Mouse (Mus musculus): Measurements from ENCODE around the gene Hoxb9.

The Hoxb9 gene

DNA sequence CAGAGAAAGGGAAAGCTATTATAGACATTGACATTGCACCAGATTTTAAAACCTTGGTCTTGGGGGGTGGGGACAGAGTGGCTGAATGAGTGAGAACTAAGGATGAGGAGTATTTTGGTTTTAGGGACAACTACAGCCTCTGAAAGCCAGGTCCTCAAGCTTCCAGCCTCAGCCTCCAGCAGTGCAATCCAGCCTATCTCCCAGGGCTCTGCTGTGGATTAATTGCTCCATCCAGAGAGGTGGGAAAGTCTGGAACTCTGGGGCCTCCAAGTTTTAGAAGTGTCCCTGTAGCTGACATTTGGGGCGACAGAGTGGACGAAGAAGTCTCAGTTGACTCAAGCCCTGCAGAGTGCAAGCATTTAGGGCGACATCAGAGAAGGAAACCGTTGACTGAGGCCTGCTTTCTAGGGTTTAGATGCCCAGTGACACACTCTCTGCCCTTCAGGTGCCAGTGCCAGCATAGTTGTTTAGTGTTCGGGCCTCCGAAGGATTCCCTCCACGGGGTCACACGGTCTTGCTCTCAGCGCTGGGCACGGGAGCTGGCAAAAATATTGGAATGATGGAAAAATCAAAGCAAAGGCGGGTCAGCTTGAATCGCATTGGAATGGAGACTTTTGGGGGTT, 42.7 kb downstream of the Hoxb9 start:
- DNase-seq (ENCODE audit: low spot score): no peak

DNA sequence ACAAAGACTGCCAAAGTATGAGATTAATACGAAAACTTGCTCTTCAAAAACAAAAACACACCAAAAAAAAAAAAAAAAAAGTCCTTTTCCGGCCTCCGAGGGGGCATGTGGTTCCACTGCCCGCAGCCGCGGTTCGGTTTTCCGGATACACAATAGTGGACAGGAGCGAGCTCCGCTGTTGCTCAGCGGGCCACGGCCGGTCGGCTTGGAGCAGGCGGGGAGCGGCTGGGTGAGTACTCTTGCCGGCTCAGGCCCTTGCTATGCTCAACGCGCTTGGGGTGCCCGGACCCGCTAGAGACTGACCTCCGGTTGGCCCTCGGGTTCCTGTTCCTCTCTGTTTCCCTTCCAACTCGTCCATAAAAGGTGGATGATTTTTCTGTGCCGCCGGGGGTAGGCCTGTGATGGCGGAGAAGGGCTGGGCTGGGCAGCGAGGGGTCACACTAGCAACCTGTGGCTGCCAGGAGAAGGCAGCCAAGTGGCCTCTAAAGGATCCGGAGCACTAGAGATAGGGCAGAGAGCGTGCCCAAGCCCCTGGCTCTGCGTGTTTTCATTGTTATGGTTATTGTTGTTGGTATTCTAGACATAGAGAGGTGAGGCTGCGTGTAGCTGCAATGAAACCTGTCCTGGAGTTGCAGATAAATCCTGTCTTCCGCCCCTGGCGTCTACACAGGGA, 43.5 kb downstream of the Hoxb9 start:
- DNase-seq (ENCODE audit: low spot score): no peak

DNA sequence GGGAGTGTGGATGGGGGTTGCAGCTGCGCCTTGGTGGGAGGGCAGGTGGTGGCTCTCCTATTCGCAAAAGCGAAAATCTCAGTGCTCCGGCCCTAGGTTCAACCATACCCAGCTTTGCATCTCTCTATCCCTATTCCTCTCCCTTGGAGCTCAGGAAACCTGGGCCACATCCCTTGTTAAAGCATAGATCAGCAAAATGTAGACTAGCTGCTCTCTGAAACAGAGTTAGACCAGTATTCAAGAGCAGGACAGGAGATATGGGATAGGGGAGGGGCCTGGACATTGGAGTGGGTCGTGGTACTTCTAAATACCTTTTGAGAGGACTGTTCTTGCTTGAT, 44.1 kb downstream of the Hoxb9 start:
- no peak for DNase-seq (ENCODE audit: low spot score)

DNA sequence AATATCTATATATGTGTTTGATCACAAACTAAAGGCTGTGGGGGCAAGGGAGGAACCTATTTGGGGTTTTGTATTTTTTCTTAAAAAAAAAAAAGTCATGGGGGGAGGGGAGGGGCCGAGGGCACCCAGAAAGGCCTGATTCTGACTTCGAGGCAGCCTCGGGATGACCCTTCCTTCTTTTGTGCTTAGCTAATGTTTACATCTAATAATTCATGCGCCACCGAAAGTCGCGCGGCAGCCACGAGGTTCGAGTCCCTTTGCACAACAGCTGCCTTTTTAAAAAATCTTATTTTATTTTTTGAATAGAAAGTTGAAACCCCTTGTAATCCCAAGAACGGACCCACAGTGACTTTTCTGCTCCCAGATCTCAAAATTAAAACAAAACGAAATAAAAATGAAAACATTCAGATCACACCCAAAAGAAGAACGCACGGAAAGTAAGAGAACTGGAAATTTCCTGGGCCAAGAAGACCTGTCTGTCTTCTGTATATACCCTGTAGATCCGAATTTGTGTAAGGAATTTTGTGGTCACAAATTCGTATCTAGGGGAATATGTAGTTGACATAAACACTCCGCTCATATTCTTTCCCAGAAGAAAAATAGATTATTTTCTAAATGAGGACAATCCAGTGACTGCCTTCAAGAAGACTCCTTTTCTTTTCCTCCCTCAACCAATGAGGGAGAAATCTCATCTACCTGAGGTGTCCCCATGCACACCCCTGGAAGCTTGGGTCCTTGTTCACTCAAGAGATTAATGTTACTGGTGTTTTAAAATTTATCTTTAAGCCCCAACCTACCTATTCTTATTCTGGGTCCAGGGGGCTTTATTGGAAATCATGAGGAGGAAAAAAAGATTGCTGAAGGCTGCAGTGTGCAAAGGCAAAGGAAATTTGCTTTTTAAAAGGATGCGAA, 45.7 kb downstream of the Hoxb9 start:
- no peak for DNase-seq (ENCODE audit: low spot score)

DNA sequence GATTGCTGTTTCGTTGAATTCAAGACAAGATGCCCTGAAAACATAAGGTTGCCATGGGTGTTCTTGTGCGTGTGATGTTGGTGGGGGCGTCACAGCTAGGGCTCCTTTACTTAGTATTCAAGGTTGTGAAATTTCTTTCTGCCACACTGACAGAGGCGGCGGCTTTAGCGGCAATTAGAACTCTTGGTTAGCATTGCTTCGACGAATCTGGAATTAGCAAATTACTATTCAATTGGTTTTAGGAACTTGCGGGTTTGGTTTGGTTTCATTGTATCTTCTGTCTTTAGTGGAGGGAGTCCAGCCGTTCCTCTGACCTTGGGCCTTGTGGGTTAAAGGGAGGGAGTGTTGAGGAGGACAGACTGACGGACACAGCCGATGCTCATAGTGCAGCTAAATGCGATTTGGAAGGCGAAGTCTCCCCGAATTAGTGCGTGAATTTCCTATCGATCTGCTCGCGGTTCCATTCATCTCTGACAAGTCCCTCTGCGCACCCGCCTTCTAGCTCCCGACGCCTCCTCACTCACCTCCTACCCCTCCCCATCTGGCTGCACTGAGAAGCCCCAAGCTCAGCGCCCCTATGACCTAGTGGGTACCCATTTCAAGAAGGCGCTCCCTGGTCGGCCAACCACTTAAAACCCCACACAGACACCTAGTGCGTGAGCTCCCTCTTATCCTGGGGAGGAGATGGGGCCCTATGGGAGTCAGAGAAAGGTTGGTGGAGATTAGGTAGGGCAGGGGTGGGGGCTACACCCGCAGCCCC, 46.5 kb downstream of the Hoxb9 start, which contains the start of gene Hoxb4:
Gene Hoxb4, plus strand, starts transcription at position 660 of the 760 bp plus-strand sequence.
- no peak for DNase-seq (ENCODE audit: low spot score)

DNA sequence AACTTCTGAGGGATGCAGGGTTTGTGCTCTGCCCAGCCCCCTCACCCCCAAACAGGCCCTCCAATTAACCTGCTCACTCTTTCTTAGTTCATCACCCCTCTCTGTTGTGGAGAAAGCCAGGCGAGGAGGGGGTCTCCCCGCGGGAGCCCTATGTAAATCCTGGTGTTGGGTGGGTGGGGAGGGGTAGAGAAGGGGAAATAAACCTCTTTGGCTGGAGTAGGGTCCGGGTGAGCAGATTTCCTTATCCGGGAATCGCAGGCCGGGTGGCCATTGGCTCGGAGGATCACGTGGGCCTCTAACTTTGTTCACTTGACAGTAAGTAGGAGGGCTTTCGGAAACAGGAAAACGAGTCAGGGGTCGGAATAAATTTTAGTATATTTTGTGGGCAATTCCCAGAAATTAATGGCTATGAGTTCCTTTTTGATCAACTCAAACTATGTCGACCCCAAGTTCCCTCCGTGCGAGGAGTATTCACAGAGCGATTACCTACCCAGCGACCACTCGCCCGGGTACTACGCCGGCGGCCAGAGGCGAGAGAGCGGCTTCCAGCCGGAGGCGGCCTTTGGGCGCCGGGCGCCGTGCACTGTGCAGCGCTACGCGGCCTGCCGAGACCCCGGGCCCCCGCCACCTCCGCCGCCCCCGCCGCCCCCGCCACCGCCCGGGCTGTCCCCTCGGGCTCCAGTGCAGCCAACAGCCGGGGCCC, 47.3 kb downstream of the Hoxb9 start:
- peak; percentile 60 for DNase-seq (ENCODE audit: low spot score)

DNA sequence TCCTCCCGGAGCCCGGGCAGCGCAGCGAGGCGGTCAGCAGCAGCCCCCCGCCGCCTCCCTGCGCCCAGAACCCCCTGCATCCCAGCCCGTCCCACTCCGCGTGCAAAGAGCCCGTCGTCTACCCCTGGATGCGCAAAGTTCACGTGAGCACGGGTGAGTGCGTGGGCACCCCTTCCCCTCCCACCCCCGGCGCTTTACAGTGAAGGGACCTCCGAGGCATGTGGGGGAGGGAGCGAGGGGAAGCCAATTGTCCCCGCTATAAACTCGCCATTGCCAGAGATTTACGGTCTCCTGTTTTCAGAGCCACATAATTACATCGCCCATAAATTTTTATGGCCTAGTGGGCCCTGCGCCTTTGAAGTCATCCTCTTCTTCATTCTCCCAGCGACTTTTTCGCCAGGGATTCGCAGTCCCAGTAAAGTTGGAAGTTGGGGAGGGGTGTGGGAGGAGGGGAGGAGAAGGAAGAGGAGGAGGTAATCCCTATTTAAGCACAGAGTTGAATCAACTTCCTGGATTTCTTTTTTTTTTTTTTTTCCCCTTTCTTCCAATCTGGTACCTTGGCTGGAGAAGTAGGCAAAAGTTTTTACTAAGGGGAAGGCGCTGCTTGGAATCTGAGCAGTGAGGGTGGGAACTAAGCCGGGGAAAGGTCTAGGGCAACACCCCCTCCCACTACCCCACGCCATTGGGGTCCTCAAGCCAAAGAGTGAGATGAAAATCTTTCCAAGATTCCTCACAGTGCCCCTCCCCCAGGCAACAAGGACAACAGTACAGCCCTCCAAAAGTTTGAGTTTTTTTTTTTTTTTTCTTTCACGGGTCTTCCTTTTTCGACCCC, 48.0 kb downstream of the Hoxb9 start:
- DNase-seq (ENCODE audit: low spot score): no peak

DNA sequence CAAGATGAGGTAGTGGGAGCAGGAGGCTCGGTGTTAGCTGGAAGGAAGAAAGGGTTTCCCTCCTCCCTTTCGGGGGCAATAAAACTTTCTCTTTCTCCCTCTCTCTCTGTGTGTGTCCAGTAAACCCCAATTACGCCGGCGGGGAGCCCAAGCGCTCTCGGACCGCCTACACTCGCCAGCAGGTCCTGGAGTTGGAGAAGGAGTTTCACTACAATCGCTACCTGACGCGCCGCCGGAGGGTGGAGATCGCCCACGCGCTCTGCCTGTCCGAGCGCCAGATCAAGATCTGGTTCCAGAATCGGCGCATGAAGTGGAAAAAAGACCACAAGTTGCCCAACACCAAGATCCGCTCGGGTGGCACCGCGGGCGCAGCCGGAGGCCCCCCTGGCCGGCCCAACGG, 48.7 kb downstream of the Hoxb9 start:
- no peak for DNase-seq (ENCODE audit: low spot score)

DNA sequence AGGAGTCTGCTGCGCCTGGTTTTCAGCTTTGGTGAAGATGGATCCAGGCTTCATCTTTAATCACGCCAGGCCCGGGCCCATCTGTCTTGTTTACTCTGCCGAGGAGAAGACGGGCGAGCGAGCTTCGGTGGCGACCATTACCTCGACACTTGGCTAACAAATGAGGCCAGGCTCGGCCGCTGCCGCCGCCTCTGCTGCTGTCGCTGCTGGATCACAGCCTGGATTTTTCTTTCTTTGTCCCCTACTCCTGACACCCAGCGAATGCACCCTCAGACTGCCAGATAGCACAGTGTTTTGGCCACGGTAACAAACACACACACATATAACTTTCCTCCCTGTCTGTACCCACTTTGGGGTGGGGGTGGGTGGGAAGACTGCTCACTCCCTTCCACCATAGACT, 49.4 kb downstream of the Hoxb9 start:
- no peak for DNase-seq (ENCODE audit: low spot score)

DNA sequence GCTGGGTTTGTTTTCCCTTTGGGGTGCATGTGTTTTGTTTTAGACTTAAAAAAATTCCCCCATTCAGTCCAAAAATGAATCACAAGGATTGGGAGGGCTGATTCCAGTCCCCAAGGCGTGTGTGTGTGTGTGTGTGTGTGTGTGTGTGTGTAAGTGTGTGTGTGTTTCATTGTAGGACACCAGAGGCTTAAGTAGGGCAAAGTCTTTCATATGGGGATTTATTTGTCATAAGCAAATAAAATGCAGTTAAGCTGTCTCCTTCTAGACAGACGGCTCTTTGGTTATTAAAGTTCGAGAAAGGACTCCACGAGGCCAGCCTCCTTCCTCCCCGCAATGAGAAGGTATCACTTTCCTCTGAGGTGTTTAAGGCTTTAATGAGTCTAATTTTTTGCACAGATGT, 50.6 kb downstream of the Hoxb9 start:
- DNase-seq (ENCODE audit: low spot score): no peak

DNA sequence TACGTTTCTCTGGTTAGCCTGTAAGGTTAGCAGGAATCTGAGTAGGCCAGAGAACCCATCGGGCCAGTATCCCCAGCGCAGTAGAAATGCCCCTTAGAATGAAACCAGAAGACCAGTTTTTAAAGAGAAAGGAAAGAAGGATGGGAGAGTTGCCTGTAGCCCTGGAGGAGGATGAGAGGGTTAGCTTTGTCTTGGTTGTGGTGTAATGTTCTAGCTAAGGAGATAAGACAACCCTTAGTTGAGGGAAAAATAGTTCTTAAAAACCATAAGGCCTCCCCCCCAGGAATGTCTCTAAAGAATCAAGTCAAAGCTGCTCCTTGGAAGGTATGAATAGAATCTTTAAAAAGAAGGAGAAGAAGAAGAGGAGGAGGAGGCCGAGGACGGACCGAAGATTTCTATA, 51.5 kb downstream of the Hoxb9 start:
- DNase-seq (ENCODE audit: low spot score): no peak

DNA sequence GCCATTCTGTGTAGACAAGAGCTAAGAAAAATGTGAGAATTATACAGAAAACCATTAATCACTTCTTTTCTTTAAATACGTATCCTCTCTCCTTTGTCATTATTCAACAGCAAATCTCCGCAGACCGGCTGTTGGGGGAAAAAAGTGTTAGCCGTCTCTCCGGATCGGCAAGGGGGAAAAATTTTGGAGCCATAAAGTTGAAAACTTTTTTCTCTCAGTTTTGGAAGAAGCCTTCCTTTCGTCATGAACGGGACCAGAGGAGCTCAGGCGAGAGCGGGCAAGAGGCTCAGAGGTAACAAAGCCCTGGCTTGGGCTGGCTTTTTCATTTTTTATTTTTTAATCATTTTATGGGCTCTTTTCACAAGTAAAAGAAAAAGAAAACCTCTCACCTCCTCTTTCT, 51.9 kb downstream of the Hoxb9 start, which contains the start of gene Hoxb3:
Gene Hoxb3, plus strand, starts transcription at position 173 of the 400 bp plus-strand sequence.
- DNase-seq (ENCODE audit: low spot score): no peak

DNA sequence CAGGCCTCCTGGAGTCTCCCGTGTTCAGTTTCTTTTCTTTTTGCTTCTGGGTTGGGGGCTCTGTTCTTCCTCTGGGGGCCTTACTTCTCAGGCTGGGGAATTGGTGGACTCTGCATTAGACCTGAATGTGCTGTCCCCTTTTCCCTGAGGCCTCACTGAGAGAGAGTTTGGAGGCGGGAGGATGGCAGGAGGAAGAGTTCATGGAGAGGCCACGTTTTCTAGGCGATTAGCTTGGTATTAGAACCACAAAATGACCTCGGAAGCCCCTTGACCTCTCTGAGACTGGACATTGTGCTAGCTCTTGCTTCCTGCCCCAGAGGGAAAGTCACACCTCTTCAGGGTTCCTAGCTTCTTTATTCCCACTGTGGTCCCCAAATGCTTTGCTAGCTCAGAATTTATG, 52.9 kb downstream of the Hoxb9 start:
- no peak for DNase-seq (ENCODE audit: low spot score)

DNA sequence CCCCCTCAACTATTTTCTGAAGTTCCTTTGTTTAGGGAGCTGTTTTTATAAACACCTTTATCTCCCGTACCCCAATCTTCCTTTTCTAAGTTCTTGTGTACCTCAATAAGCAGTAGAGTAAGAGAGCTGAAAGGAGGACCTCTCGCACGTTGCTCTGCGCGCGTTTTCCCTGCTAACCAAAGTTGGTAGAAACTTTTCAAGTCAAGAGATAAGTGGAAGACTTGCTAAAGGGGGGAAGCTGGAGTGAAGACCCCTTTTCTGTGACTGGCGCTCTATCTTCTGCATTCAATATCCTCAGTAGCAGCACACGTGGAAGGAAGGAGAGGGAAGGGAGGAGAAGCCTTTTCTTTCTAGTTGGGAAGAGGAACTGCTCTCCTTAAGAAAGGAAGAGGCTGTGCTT, 53.7 kb downstream of the Hoxb9 start:
- no peak for DNase-seq (ENCODE audit: low spot score)

DNA sequence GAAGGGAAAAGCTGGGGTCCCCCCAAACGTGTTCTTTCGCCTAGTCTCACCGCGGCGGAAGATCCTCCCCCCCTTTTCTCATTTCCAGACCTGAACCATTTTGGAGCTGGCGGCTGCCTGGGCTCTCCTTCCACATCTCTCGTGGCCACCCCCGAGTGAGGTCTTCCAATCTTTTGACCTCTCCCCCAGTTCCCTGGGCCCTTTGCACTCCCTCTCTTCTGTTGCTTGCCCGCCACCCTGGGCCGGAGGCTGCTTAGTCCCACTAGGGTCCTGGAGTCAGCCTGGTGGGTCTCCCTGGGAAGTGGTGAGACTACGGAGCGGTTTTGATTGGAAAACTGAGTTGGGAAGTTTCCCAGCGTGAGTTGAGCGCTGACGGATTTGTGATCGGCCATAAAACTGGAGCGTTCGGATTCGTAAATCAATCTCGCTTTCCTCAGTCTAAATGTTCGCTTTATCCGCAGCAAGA, 54.5 kb downstream of the Hoxb9 start:
- no peak for DNase-seq (ENCODE audit: low spot score)
